Mouse (Mus musculus) kidney, embryonic 16.5 days (tissue): ENCODE data around the gene Dnah8. TPM values are rescaled to one million over a fixed set of nuclear protein-coding genes. Genes with fewer than 3 reads are reported as not detected.

ENCODE experiments used
- ATAC-seq: fragments of 200-750 bp; cut with Nextera tagmentation; 2 replicates; pipeline ENCODE4 v1.8.0; 2017; ENCODE audit warnings: moderate TSS enrichment; ENCODE audit not compliant: low FRiP score, low TSS enrichment
- H3K27ac ChIP-seq: fragments of 300-500 bp; sonication (generic); 2 replicates; pipeline ENCODE4 v1.5.1; 2014; ENCODE audit warnings: low read length
- H3K27me3 ChIP-seq: fragments of 300-500 bp; sonication (generic); 2 replicates; pipeline ENCODE4 v1.6.1; 2014; ENCODE audit warnings: low read length, control low read depth, mixed read lengths; ENCODE audit not compliant: insufficient read depth
- H3K36me3 ChIP-seq: fragments of 300-500 bp; sonication (generic); 2 replicates; pipeline ENCODE4 v1.6.1; 2014; ENCODE audit warnings: low read length, control low read depth, mixed read lengths; ENCODE audit not compliant: insufficient read depth
- H3K4me1 ChIP-seq: fragments of 300-500 bp; sonication (generic); 2 replicates; pipeline ENCODE4 v1.6.1; 2014; ENCODE audit warnings: low read length, control low read depth, mixed read lengths; ENCODE audit not compliant: insufficient read depth
- H3K4me2 ChIP-seq: fragments of 300-500 bp; sonication (generic); replicated peaks from 2 replicates; pipeline ENCODE4 v1.6.1; 2014; ENCODE audit warnings: low read depth, low read length
- H3K4me3 ChIP-seq: fragments of 300-500 bp; sonication (generic); 2 replicates; pipeline ENCODE4 v1.5.1; 2014; ENCODE audit warnings: mild to moderate bottlenecking, low read length
- H3K9ac ChIP-seq: fragments of 300-500 bp; sonication (generic); replicated peaks from 2 replicates; pipeline ENCODE4 v1.6.1; 2014; ENCODE audit warnings: low read length
- H3K9me3 ChIP-seq: fragments of 300-500 bp; sonication (generic); 2 replicates; pipeline ENCODE4 v1.6.1; 2016; ENCODE audit warnings: low read length, control low read depth
- WGBS: fragments of 180-500 bp; shearing (Covaris S2); extraction: QIAGEN DNeasy Blood & Tissue Kit; methylation state at CpG from one replicate; pipeline ENCODE4 v1.1.7; 2014; 5-methylcytosine and 5-hydroxymethylcytosine counted together
- polyA plus RNA-seq: library from polyadenylated mRNA; unstranded; fragments of >200 nt; fragmentation: Nextera tagmentation; extraction: Ambion mirVana; gene quantifications from 2 replicates; pipeline ENCODE4 v1.2.1, GENCODE M21; 2015

Gene Dnah8
- polyA plus RNA-seq, 1 experiment from 2014 or later = 1.2 TPM

DNA sequence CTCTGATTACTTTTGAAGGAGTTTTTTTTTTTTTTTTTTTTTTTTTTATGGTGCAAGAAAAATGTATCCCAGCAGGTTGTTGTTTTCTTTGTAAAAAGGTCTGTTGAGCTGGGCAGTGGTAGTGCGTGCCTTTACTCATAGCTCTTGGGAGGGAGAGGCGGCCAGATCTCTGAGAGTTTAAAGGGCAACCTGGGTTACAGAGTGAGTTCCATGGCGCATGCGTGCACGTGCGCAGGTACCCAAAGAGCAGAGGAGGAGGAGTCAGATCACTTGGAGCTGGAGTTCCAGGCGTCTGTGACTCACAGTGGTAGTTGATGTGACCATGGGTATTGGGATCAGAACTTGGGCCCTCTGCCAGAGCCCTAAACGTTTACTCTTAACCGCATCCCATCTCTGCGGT, 54.4 kb downstream of the Dnah8 start:
- ATAC-seq = no peak
- WGBS = 87% methylated on average over 10 of the region's 10 CpGs
- H3K4me2 ChIP-seq = no peak overlapping the region

DNA sequence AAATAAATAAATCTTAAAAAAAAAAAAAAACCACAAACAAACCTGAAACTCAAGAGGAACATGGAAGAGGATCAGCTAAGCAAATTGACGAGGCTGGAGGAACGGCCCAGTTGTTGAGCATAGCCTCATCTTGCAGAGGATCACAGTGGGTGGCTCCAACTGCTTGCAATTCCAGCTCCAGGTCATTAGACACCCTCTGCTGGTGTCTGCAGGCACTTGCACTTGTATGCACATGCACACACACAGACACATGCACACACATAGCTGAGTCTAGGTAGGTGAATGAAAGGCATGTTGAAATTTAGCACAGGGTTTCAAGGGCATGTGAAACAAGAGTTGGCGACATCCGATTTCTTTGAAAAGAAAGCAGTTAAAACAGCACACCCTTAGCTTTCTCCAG, 55.5 kb downstream of the Dnah8 start:
- 95% methylated on average over 4 of the region's 4 CpGs for WGBS
- no peak overlapping the region for H3K9ac ChIP-seq
- no peaks in the 10 kb centered on the region for H3K4me1 ChIP-seq
- no peak overlapping the region for H3K27ac ChIP-seq
- no peaks in the 10 kb centered on the region for H3K9me3 ChIP-seq
- no peaks in the 10 kb centered on the region for H3K27me3 ChIP-seq
- no peaks in the 10 kb centered on the region for H3K36me3 ChIP-seq
- no peak for ATAC-seq
- H3K4me2 ChIP-seq = no peak overlapping the region
- no peak overlapping the region for H3K4me3 ChIP-seq

More for the DNA sequence above, 54.4 kb downstream of the Dnah8 start:
- H3K36me3 ChIP-seq = no peaks in the 10 kb centered on the region
- no peak overlapping the region for H3K9ac ChIP-seq
- H3K27ac ChIP-seq = no peak overlapping the region
- no peak overlapping the region for H3K4me3 ChIP-seq
- H3K4me1 ChIP-seq = no peaks in the 10 kb centered on the region
- H3K27me3 ChIP-seq = no peaks in the 10 kb centered on the region
- H3K9me3 ChIP-seq = no peaks in the 10 kb centered on the region

DNA sequence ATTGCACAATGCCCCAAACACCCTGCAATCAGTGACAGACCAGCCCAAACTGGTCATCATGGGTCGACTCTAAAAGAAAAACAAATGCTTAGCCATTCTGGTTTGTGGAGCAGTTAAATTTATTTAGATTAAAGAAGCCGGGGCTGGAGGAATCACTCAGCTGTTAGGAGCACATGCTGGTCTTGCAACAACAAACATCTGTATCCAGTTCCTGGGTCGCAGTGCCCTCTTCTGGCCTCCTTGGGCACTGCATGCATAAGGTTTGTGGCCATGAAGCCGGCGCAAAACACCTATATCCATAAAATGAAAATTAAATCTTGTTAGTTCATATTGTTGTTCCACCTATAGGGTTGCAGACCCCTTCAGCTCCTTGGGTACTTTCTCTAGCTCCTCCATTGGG, 57.5 kb downstream of the Dnah8 start:
- no peaks in the 10 kb centered on the region for H3K27me3 ChIP-seq
- H3K4me1 ChIP-seq = no peaks in the 10 kb centered on the region
- no peak overlapping the region for H3K4me2 ChIP-seq
- no peak for ATAC-seq
- H3K36me3 ChIP-seq = no peaks in the 10 kb centered on the region
- H3K27ac ChIP-seq = no peak overlapping the region
- no peak overlapping the region for H3K9ac ChIP-seq
- WGBS = 21% methylated on average over 5 of the region's 5 CpGs
- H3K9me3 ChIP-seq = no peaks in the 10 kb centered on the region
- no peak overlapping the region for H3K4me3 ChIP-seq

DNA sequence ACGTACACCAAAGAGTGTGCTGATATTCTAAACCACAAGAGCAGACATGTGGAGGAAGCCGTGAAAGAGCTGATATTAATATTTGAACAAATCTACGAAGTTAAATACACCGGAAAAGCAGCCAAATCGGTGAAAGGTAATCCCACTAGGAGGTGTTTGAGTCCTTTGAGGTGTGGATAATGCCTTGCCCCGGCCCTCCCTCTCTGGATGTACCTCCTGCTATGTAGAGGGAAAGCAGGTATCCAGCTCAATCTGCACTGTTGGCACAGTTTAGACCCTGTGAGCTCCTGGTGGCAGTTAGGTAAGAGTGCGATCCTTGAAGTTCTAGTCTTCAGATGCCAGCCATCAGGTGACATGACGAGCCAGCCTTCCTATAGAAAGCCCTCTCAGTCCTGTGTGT, 66.0 kb downstream of the Dnah8 start:
- 90% methylated on average over 8 of the region's 8 CpGs for WGBS
- Histone ChIP-seq H3K4me2 (no peak overlapping the region), H3K36me3 (no peaks in the 10 kb centered on the region), H3K4me1 (no peaks in the 10 kb centered on the region), H3K27me3 (no peaks in the 10 kb centered on the region), H3K9ac (no peak overlapping the region), H3K4me3 (no peak overlapping the region), H3K9me3 (no peaks in the 10 kb centered on the region), H3K27ac (no peak overlapping the region)
- ATAC-seq = no peak

DNA sequence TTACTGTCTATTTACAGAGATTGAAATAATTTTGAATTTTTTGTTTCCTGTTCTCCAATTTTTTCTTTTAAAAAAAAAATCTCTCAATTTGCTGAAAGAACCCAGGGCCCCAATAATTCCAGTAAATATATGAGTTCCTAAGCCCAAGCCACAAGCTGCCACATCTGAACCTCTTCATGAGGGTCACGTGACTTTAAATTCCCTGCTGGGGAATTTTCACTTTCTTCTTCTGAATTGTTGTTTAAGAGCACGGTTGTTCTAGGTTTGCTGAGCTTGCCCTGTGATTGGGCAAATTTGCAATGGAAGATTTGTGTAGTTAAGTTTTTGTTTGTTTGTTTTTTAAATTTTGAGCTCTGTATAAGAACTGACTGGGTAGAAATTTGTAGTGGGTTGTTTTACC, 67.3 kb downstream of the Dnah8 start:
- no peaks in the 10 kb centered on the region for H3K27me3 ChIP-seq
- no peak overlapping the region for H3K9ac ChIP-seq
- no peaks in the 10 kb centered on the region for H3K4me1 ChIP-seq
- H3K27ac ChIP-seq = no peak overlapping the region
- H3K36me3 ChIP-seq = no peaks in the 10 kb centered on the region
- H3K4me3 ChIP-seq = no peak overlapping the region
- ATAC-seq = no peak
- 72% methylated on average over 2 of the region's 2 CpGs for WGBS
- H3K9me3 ChIP-seq = no peaks in the 10 kb centered on the region
- no peak overlapping the region for H3K4me2 ChIP-seq

DNA sequence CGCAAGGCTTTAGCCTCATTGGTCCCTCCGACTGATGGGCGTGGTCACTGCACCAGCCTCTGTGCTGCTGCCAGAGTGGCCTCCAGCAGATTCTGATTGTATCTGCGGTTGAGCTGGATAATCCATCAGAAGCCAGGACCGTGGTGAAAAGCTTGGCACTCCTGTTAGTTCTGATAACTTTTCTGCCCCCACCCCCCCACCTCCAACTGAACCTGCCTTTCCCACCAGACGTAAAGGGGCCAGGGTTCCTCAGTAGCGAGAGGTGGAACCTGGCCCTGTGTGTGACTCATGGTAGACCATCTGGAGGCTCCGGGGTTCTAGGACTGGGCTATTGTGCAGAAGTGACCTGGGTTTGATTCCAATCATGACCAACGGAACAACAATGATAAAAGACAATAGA, 70.1 kb downstream of the Dnah8 start:
- Histone ChIP-seq H3K4me3 (no peak overlapping the region), H3K36me3 (no peaks in the 10 kb centered on the region), H3K9ac (no peak overlapping the region), H3K27ac (no peak overlapping the region), H3K27me3 (no peaks in the 10 kb centered on the region), H3K4me1 (no peaks in the 10 kb centered on the region), H3K9me3 (no peaks in the 10 kb centered on the region), H3K4me2 (no peak overlapping the region)
- WGBS = 86% methylated on average over 9 of the region's 9 CpGs
- no peak for ATAC-seq

DNA sequence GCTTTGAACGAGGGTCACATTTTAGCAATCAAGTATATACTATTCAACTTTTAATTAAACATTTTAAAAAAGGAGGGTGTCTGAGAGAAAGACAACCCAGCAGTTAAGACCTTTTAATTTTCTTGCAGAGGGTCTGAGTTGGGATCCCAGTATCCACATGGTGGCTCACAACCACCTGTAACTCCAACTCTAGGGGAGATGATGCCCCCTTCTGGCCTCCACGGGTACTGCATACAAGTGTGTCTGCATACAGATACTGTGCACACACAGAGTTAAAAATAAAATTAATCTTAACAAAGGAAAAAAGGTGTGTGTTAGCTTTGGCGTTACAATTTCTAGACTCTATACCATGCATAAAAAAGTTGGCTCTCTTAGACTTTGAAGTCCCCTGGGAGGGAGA, 90.6 kb downstream of the Dnah8 start:
- Histone ChIP-seq H3K36me3 (no peaks in the 10 kb centered on the region), H3K27me3 (no peaks in the 10 kb centered on the region), H3K4me2 (no peak overlapping the region), H3K9ac (no peak overlapping the region), H3K4me1 (no peaks in the 10 kb centered on the region), H3K9me3 (no peaks in the 10 kb centered on the region), H3K4me3 (no peak overlapping the region), H3K27ac (no peak overlapping the region)
- 71% methylated on average over 3 of the region's 3 CpGs for WGBS
- no peak for ATAC-seq

DNA sequence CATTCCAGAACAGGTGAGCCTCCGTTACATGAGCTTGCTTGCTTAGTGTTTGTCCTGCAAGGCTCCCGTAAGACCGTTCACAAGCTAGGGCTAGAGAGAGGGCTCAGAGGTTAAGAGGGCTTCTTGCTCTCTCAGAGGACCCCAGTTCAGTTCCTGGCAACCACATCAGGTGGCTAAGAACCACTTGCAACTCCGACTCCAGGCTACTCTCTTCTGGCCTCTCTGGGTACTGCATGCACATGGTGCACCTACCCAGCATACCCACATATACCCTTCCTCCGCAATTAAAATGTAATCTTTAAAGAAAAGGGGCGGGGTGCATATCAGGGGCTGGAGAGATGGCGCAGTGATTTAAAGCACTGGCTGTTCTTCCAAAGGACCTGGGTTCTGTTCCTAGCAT, 94.0 kb downstream of the Dnah8 start:
- 97% methylated on average over 7 of the region's 7 CpGs for WGBS
- H3K4me1 ChIP-seq = no peaks in the 10 kb centered on the region
- H3K27ac ChIP-seq = no peak overlapping the region
- no peaks in the 10 kb centered on the region for H3K9me3 ChIP-seq
- H3K4me3 ChIP-seq = no peak overlapping the region
- no peaks in the 10 kb centered on the region for H3K27me3 ChIP-seq
- no peaks in the 10 kb centered on the region for H3K36me3 ChIP-seq
- H3K4me2 ChIP-seq = no peak overlapping the region
- H3K9ac ChIP-seq = no peak overlapping the region
- no peak for ATAC-seq

DNA sequence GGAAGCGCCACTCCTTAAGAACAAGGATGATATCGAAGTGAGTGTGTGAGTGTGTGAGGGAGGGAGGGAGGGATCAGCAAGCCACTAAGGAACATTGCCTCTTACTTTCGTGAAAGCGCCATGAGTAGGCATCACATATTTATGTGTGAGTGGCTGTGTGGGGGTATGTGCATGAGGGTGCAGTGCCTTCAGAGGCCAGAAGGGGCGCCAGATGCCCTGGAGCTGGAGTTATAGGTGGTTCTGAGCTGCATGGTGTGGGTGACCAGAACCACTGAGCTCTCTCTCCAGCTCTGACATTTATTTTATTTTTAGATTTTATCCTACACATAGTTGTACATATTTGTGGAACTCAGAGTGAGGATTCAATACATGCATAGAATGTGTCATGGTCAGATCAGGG, 94.9 kb downstream of the Dnah8 start:
- no peaks in the 10 kb centered on the region for H3K9me3 ChIP-seq
- no peak overlapping the region for H3K27ac ChIP-seq
- H3K9ac ChIP-seq = no peak overlapping the region
- no peak overlapping the region for H3K4me2 ChIP-seq
- H3K36me3 ChIP-seq = no peaks in the 10 kb centered on the region
- no peak overlapping the region for H3K4me3 ChIP-seq
- WGBS = 85% methylated on average over 5 of the region's 5 CpGs
- H3K4me1 ChIP-seq = no peaks in the 10 kb centered on the region
- ATAC-seq = no peak
- no peaks in the 10 kb centered on the region for H3K27me3 ChIP-seq

DNA sequence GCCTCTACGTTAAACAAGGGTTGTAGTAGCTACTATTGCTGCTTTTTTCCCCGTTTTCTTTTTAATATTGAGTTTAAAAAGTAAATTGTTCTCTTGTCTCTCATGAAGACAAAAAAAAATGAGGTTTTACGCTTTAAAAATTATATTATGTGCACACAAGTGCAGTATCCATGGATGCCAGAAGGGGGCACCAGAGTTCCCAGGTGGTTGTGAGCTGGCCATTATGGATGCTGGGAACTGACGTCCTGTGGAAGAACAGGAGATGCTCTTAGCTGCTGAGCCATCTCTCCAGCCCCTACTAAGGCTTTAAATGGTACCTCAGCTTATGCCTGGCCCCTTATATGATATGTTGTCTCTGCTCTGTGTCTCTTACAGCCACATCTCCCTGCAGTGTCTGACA, 103.6 kb downstream of the Dnah8 start:
- H3K9me3 ChIP-seq = no peaks in the 10 kb centered on the region
- no peak overlapping the region for H3K4me3 ChIP-seq
- 67% methylated on average over 4 of the region's 4 CpGs for WGBS
- no peak overlapping the region for H3K4me2 ChIP-seq
- H3K27ac ChIP-seq = no peak overlapping the region
- no peak overlapping the region for H3K9ac ChIP-seq
- no peaks in the 10 kb centered on the region for H3K4me1 ChIP-seq
- no peaks in the 10 kb centered on the region for H3K27me3 ChIP-seq
- ATAC-seq = no peak
- H3K36me3 ChIP-seq = no peaks in the 10 kb centered on the region

DNA sequence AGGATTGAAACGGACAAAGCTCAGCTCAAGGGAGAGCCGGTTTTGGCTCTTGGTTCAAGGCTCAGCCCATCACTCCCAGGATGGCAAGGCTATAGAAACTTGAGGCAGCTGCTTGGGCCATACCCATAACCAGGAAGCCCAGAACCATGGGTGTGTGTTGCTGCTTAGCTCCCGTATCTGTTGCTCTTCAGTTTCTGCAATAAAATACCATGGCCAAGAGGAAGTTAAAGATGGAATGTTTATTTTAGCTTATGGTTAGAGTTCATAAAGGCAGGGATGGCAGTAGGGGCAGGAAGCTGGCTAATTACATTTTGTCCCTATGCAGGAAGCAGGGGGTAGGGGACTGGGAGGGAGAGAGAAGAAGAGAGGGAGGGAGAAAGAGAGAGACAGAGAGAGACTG, 108.6 kb downstream of the Dnah8 start:
- Histone ChIP-seq H3K4me3 (no peak overlapping the region), H3K9me3 (peaks cover 7% of the 10 kb centered on the region; the same call in 1 of the 2 replicates), H3K27me3 (no peaks in the 10 kb centered on the region), H3K36me3 (no peaks in the 10 kb centered on the region), H3K9ac (no peak overlapping the region), H3K4me1 (no peaks in the 10 kb centered on the region), H3K4me2 (no peak overlapping the region), H3K27ac (no peak overlapping the region)
- no peak for ATAC-seq
- WGBS = 69% methylated on average over 3 of the region's 3 CpGs
